Mouse (Mus musculus) liver, adult 2 months (tissue): Measurements from ENCODE around the gene Zfp942.
"Not testable (repeated sequence)": the region's sequence is repeated elsewhere in the genome, so short reads cannot be mapped to it uniquely, and the experiment has no call there.

Experiments used
- CTCF ChIP-seq: fragments of 200-500 bp; IDR thresholded peaks from 2 replicates; pipeline ENCODE4 v1.5.1; 2011; ENCODE audit warnings: low read depth, low read length, control low read depth
- POLR2A ChIP-seq: fragments of 200-500 bp; IDR thresholded peaks from 2 replicates; pipeline ENCODE4 v1.6.1; 2011; ENCODE audit warnings: low read length, control low read depth; ENCODE audit not compliant: insufficient read depth; ENCODE audit errors: extremely low read depth

- not testable (repeated sequence) for TF ChIP-seq CTCF
- TF ChIP-seq POLR2A, result 0 out of 2 replicates have a peak, but pooled peaks have one; percentile 14
Observed at GRCm38 (mm10) chr17:21909456-21910052, 52.7 kb downstream of the Zfp942 start, which contains the start of gene Zfp995.
